Mouse (Mus musculus): ENCODE measurements around the gene Znrf1. TPM values are rescaled to one million over a fixed set of nuclear protein-coding genes. Genes with fewer than 3 reads are reported as not detected.

The Znrf1 gene
- polyA plus RNA-seq (2021; fragmentation: Nextera tagmentation) = 24.0 and 74.7 TPM in 2 replicates
- long read RNA-seq, experiment 1, full-length matches to known transcripts = 13 of 49 reads
- long read RNA-seq, experiment 1, partial matches to known transcripts = 11 of 49 reads
- long read RNA-seq, experiment 1, other reads (novel, unspliced or antisense) = 25 of 49 reads
- long read RNA-seq, experiment 2, full-length matches to known transcripts = 6 of 36 reads
- long read RNA-seq, experiment 2, partial matches to known transcripts = 5 of 36 reads
- long read RNA-seq, experiment 2, other reads (novel, unspliced or antisense) = 25 of 36 reads

DNA sequence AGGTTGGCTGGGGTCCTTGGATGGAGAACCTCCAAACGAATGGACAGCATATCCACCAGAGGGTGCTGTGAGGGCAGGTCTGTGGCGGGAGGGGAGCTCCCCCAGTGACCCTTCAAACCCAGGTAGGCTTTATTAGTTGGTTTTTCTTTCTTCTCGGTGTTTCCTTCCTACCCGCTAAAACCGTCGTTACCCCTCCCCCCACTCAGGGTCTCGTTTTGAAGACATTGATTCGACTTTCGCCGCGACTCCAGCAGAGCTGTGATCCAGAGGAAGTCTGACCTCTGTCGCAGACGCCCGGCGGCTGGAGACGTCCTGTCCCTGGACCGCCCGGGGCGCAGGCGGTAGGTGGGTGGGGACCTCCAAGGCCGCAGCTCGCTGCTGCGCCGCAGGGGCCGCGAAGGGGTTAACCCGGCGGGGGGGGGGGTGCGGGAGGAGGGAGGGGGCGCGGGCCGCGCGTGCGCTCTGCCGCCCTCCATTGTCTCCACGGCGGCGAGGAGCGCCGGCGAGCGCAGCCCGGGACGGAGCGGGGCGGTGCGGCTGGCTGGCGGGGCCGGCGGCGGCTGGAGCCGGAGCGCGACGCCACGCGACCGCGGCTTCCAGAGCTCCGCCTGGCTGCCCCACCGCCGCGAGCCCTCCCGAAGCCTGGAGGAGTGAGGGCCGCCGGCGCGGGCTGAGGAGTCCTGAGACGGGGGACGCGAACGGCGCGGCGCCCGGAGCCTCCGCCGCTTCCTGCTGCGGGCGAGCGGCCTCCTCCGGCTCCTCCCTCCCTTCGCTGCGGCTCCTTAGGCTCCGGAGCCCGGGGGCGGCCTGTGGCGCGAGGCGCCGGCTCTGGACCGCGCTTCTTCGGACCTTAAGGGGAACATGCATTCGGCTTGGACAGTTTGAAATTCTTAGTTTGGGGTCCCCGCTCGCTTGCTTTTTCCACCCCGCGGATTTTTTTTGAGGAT, at the start of gene Znrf1:
Gene Znrf1 (plus strand): TSS at position 67 of the 947 bp plus-strand sequence.

DNA sequence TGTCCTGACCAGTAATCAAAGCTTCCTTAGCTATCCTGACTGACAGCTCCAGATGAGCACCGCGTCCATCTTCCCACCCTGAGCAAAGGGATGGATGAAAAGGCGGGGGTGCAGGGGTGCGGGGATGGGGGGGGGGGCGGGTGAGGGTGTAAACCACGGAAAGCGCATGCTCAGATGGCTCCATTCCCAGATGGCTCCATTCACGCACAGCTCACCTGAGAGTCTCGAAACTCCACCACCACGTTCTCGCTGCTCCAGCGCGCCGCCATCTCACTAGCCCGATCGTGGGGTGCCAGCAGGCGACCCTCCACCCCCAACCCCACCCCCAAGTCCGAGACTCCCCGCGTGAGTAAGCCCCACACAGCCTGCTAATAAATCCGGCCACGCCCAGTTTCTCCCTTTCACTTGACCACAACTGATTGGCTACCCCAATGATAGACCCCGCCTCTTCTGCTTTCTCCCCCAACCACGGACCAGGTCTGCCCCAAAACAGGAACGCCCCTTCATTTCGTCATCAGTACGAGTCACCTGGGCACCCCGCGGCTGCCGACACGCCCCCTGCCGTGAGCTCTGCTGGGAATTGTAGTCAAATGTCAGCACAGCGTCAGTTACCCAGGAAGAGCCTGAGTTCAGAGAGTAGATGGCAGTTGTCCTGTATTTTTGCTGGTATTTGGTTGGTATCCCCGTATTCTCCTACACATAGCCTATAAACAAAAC, 14.0 kb upstream of the Znrf1 start, which contains the start of gene Wdr59:
Gene Wdr59 (minus strand): TSS at position 380 of the 717 bp plus-strand sequence.

DNA sequence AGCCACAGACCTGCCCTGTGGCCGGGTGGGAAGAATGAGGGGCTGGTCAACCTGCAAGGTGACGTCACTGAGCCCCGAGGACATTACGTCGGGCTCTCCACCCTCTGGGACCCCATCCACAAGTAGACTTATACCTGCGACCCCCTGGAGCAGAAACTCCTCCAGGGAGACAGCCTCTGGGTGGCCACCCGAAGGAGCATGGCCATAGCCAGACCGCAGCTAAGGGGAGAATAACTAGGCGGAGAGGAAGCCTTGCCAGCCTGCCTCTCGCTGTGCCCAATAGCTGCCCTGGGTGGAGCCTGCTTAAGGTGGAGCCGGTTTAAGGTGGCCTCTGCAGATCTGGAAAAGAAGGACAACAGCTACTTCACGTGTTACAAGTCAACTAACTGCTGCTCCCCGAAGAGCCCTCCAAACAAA, 94.2 kb downstream of the Znrf1 start, which contains the start of gene Ldhd:
Gene Ldhd (minus strand): TSS at position 270 of the 417 bp plus-strand sequence.

DNA sequence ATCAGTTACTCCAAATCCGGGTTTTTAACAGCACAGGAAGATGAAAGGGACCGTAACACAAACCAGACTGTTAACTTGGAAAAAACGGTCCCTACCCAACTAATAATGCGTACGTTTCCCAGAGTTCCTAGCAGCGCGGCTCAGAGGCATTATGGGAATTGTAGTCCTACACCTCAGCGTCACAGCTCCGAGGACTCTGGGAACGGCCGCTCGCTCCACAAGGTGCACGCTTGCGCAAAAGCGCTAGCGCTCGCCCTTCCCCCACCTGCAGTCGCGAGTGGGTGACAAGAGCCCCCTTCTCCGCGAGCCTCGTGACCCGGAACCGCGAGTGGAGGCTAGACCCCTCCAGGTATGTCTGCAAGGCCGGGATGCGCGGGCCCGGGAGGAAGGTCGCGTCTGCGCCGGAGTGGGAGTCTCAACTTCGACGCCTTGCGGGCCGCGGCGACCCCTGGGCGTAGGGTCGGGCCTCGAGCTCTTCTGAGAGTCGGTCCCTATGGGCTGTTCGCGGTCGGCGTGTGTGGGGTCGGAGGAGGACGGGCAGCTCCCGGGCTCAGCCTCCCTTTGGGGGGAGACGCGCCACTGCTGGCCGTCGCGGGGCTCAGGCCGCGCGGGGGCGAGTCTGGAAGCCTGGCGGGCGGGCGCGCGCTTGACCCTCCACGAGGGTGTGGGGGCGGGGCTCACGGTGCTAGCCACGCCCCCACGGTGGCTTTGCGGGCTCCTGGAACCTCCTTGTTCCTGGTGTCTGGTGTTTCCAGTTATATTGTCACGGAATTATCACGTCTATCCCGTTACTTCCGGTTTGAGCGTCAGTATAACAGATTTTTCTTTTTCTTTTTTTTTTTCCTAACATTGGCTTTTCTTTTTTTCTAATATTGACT, 107.6 kb downstream of the Znrf1 start, which contains the start of gene Zfp1:
Gene Zfp1 (plus strand): TSS at position 138 of the 878 bp plus-strand sequence.

Other genes starting within 250 kb of the Znrf1 start
- gene Rfwd3, start 235.9 kb upstream of the Znrf1 start, polyA plus RNA-seq (2021; fragmentation: Nextera tagmentation) = 4.6 and 5.7 TPM in 2 replicates
- gene Mlkl, start 197.9 kb upstream of the Znrf1 start, polyA plus RNA-seq (2021; fragmentation: Nextera tagmentation) = 0.06 and 0.25 TPM in 2 replicates
- gene Fa2h, start 142.3 kb upstream of the Znrf1 start, polyA plus RNA-seq (2021; fragmentation: Nextera tagmentation) = 10.3 and 20.4 TPM in 2 replicates
- 2.5 and 2.8 TPM in 2 replicates for gene Wdr59, start 14.0 kb upstream of the Znrf1 start, polyA plus RNA-seq (2021; fragmentation: Nextera tagmentation)
- 3.7 and 6.1 TPM in 2 replicates for gene Ldhd, start 94.3 kb downstream of the Znrf1 start, polyA plus RNA-seq (2021; fragmentation: Nextera tagmentation)
- gene Zfp1, start 107.3 kb downstream of the Znrf1 start, polyA plus RNA-seq (2021; fragmentation: Nextera tagmentation) = 21.7 and 26.9 TPM in 2 replicates
- gene Ctrb1, start 154.9 kb downstream of the Znrf1 start, polyA plus RNA-seq (2021; fragmentation: Nextera tagmentation) = not detected in 2 replicates
- gene Bcar1, start 207.7 kb downstream of the Znrf1 start, polyA plus RNA-seq (2021; fragmentation: Nextera tagmentation) = 18.2 and 26.9 TPM in 2 replicates